Mouse (Mus musculus) gastrocnemius, adult 8-10 months (tissue): ENCODE data around the gene Mydgf. TPM values are rescaled to one million over a fixed set of nuclear protein-coding genes. Genes with fewer than 3 reads are reported as not detected.
A peak's percentile ranks its signal among the peaks of the same experiment; 100 is the strongest.

Experiments
- DNase-seq, 2 experiments: peaks; one replicate each; pipeline ENCODE4 v3.0.0; 2022; ENCODE audit warnings: low spot score in 2 of 2
- total RNA-seq, 4 experiments: library from RNA; stranded (reverse); gene quantifications; 2 replicates each; pipeline ENCODE4 v1.2.4; 2022

Gene Mydgf
- 10 to 100 TPM; 14.9 to 16.8 (median 15.3) TPM for total RNA-seq

GRCm38 (mm10) chr17:56183658-56184103 is at the start of gene Mydgf:
Mydgf (minus strand) TSS chr17:56183920.
- DNase-seq, result peak; percentile 93 to 96

- no peak for DNase-seq
These were observed 49.7 kb upstream of the Mydgf start for GRCm38 (mm10) chr17:56233389-56233788.

- no peak for DNase-seq
These were observed 46.2 kb upstream of the Mydgf start for GRCm38 (mm10) chr17:56229943-56230342.

- no peak for DNase-seq
These were observed 42.8 kb upstream of the Mydgf start for GRCm38 (mm10) chr17:56226566-56226965.

- no peak for DNase-seq
These were observed 41.2 kb upstream of the Mydgf start for GRCm38 (mm10) chr17:56224916-56225315.

- DNase-seq, result peak; percentile 58 to 65
These were observed 36.1 kb upstream of the Mydgf start for GRCm38 (mm10) chr17:56219805-56220204.

- no peak for DNase-seq
These were observed 35.5 kb upstream of the Mydgf start for GRCm38 (mm10) chr17:56219251-56219650.

- DNase-seq, result peak; percentile 83 to 86
These were observed 34.9 kb upstream of the Mydgf start, which contains the start of gene Dpp9 for GRCm38 (mm10) chr17:56218377-56219191. Dpp9 (minus strand) TSS chr17:56218905.

- no peak for DNase-seq
These were observed 34.0 kb upstream of the Mydgf start for GRCm38 (mm10) chr17:56217670-56218069.

- DNase-seq, result no peak
These were observed 30.5 kb upstream of the Mydgf start for GRCm38 (mm10) chr17:56214229-56214628.

GRCm38 (mm10) chr17:56212676-56213075 is 29.0 kb upstream of the Mydgf start:
- no peak for DNase-seq

- no peak for DNase-seq
These were observed 27.4 kb upstream of the Mydgf start for GRCm38 (mm10) chr17:56211090-56211489.

- DNase-seq, result no peak
These were observed 25.1 kb upstream of the Mydgf start for GRCm38 (mm10) chr17:56208821-56209220.

- no peak for DNase-seq
These were observed 24.3 kb upstream of the Mydgf start for GRCm38 (mm10) chr17:56207963-56208530.

- no peak for DNase-seq
These were observed 23.4 kb upstream of the Mydgf start for GRCm38 (mm10) chr17:56206986-56207674.

- no peak for DNase-seq
These were observed 22.7 kb upstream of the Mydgf start for GRCm38 (mm10) chr17:56206276-56206884.

GRCm38 (mm10) chr17:56203729-56204128 is 20.0 kb upstream of the Mydgf start:
- no peak for DNase-seq

- no peak for DNase-seq
These were observed 18.8 kb upstream of the Mydgf start for GRCm38 (mm10) chr17:56202476-56202875.

GRCm38 (mm10) chr17:56201642-56202041 is 17.9 kb upstream of the Mydgf start:
- DNase-seq, result no peak

- no peak for DNase-seq
These were observed 16.9 kb upstream of the Mydgf start for GRCm38 (mm10) chr17:56200586-56200985.

GRCm38 (mm10) chr17:56196860-56197259 is 13.1 kb upstream of the Mydgf start:
- DNase-seq, result no peak

- no peak for DNase-seq
These were observed 11.0 kb upstream of the Mydgf start for GRCm38 (mm10) chr17:56194765-56195164.
